Mouse (Mus musculus): ENCODE results near the gene Entpd1. TPM values are rescaled to one million over a fixed set of nuclear protein-coding genes. Genes with fewer than 3 reads are reported as not detected.
A peak's percentile ranks its signal among the peaks of the same experiment; 100 is the strongest.

The Entpd1 gene
- polyA plus RNA-seq, 1 experiment from 2014 or later = 9.8 TPM

DNA sequence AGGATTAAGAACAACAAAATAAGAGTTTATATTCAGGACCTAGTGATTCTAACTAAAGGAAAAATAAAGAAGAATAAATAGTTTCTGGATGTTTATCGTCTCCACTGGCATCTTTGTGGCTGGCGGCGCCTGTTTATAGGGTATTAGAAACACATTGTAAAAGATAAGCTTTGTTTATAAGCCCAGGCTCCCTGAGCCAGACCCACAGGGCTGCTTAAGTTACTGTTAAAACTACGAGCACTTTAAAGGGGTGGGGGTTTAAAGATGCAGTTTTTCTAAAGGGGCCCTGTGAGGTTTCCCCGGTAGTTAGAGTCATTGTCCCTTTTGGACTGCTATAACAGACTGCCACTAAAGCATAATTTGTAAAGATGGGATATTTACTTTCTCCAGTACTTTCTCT is 102.5 kb downstream of the Entpd1 start:
- no peak overlapping the region for H3K27ac ChIP-seq
- no peak for ATAC-seq
- no peak overlapping the region for H3K9ac ChIP-seq (replicated peaks)
- no peak overlapping the region for H3K4me2 ChIP-seq (replicated peaks)
- no peaks in the 10 kb centered on the region for H3K9me3 ChIP-seq
- H3K36me3 ChIP-seq = no peaks in the 10 kb centered on the region
- no peaks in the 10 kb centered on the region for H3K27me3 ChIP-seq
- no peaks in the 10 kb centered on the region for H3K4me1 ChIP-seq (replicated peaks)
- H3K4me3 ChIP-seq (replicated peaks) = no peak overlapping the region
- 81% methylated on average over 5 of the region's 5 CpGs for WGBS

GRCm38 (mm10) chr19:40716981-40717380 is 104.8 kb downstream of the Entpd1 start:
- no peak for ATAC-seq
- Histone ChIP-seq H3K27me3 (no peaks in the 10 kb centered on the region), H3K9ac (replicated peaks) (no peak overlapping the region), H3K27ac (no peak overlapping the region), H3K4me1 (replicated peaks) (no peaks in the 10 kb centered on the region), H3K36me3 (no peaks in the 10 kb centered on the region), H3K4me2 (replicated peaks) (no peak overlapping the region), H3K9me3 (no peaks in the 10 kb centered on the region), H3K4me3 (replicated peaks) (no peak overlapping the region)
- 86% methylated on average over 6 of the region's 6 CpGs for WGBS

DNA sequence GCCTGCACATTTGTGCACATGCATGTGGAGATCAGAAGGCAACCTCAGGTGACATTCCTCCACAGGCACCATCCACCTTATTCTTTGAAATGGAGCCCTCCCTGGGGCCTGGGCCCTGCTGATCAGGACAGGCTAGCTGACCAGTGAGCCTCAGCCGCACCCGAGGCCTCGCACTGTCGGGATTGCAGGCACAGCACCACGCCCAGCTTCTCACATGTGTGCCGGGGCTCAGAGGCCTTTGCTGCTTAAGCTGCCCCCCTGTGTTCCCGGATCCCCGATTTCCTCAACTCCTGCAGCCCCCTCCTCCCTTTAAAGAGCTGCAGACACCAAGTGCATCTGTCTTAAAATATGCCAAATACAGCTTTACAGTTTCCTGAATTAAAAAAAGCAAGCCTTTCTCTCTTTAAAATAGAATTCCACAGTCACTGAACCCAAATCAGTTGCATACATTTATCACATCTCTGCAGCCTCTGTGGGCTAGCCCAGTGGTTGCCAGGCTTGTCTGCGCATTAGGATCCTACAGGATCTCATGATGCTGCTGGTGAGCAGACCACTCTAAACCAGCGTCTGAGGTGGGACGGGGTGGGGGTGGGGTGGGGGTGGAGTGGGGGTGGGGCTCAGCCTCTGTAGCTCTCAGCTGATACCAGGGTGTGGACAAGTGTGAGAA is 107.4 kb downstream of the Entpd1 start:
- H3K36me3 ChIP-seq = no peaks in the 10 kb centered on the region
- no peaks in the 10 kb centered on the region for H3K27me3 ChIP-seq
- no peaks in the 10 kb centered on the region for H3K4me1 ChIP-seq (replicated peaks)
- H3K9me3 ChIP-seq = no peaks in the 10 kb centered on the region
- no peak overlapping the region for H3K4me2 ChIP-seq (replicated peaks)
- no peak overlapping the region for H3K4me3 ChIP-seq (replicated peaks)
- no peak for ATAC-seq
- no peak overlapping the region for H3K27ac ChIP-seq
- WGBS = 62% methylated on average over 11 of the region's 11 CpGs
- no peak overlapping the region for H3K9ac ChIP-seq (replicated peaks)

- Histone ChIP-seq H3K4me1 (replicated peaks) (no peaks in the 10 kb centered on the region), H3K27ac (no peak overlapping the region), H3K4me3 (replicated peaks) (no peak overlapping the region), H3K36me3 (no peaks in the 10 kb centered on the region), H3K9me3 (no peaks in the 10 kb centered on the region), H3K9ac (replicated peaks) (no peak overlapping the region), H3K4me2 (replicated peaks) (no peak overlapping the region), H3K27me3 (no peaks in the 10 kb centered on the region)
- ATAC-seq = no peak
- WGBS = 88% methylated on average over 12 of the region's 12 CpGs
Measured at GRCm38 (mm10) chr19:40720381-40720780, 108.2 kb downstream of the Entpd1 start.

GRCm38 (mm10) chr19:40722137-40723038 is 110.2 kb downstream of the Entpd1 start:
- no peak overlapping the region for H3K4me3 ChIP-seq (replicated peaks)
- H3K9me3 ChIP-seq = no peaks in the 10 kb centered on the region
- H3K36me3 ChIP-seq = peaks cover 4% of the 10 kb centered on the region; the same call in 1 of the 2 replicates
- no peak overlapping the region for H3K27ac ChIP-seq
- H3K27me3 ChIP-seq = no peaks in the 10 kb centered on the region
- H3K9ac ChIP-seq (replicated peaks) = no peak overlapping the region
- 54% methylated on average over 11 of the region's 11 CpGs for WGBS
- no peaks in the 10 kb centered on the region for H3K4me1 ChIP-seq (replicated peaks)
- ATAC-seq = peak; percentile 84
- no peak overlapping the region for H3K4me2 ChIP-seq (replicated peaks)

GRCm38 (mm10) chr19:40723516-40723915 is 111.3 kb downstream of the Entpd1 start:
- H3K27ac ChIP-seq = no peak overlapping the region
- H3K9ac ChIP-seq (replicated peaks) = no peak overlapping the region
- H3K9me3 ChIP-seq = no peaks in the 10 kb centered on the region
- no peaks in the 10 kb centered on the region for H3K27me3 ChIP-seq
- no peak overlapping the region for H3K4me3 ChIP-seq (replicated peaks)
- H3K36me3 ChIP-seq = peaks cover 4% of the 10 kb centered on the region; the same call in 1 of the 2 replicates
- no peaks in the 10 kb centered on the region for H3K4me1 ChIP-seq (replicated peaks)
- WGBS = 67% methylated on average over 10 of the region's 10 CpGs
- H3K4me2 ChIP-seq (replicated peaks) = no peak overlapping the region
- ATAC-seq = 0 out of 2 replicates have a peak, but pooled peaks have one; percentile 17

DNA sequence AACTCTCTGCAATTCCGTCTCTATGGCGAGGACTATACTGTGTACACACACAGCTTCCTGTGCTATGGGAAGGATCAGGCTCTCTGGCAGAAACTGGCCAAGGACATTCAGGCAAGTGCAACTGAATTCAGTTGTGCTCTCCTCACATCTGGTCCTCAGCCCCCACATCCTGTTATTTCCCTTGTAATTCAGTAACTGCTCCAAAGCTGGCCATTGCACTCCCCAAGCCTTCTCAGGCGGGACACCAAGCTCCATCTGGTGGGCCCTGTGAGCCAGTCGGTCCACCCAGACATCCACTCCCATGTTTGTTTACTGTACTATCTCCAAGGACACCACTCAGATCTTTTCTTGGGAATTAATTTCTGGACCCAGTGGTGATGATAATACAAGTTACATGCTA is 114.0 kb downstream of the Entpd1 start:
- no peaks in the 10 kb centered on the region for H3K9me3 ChIP-seq
- H3K4me1 ChIP-seq (replicated peaks) = no peaks in the 10 kb centered on the region
- H3K9ac ChIP-seq (replicated peaks) = no peak overlapping the region
- H3K36me3 ChIP-seq = peaks cover 4% of the 10 kb centered on the region; the same call in 1 of the 2 replicates
- no peak for ATAC-seq
- WGBS = 86% methylated on average over 4 of the region's 4 CpGs
- H3K27ac ChIP-seq = no peak overlapping the region
- no peaks in the 10 kb centered on the region for H3K27me3 ChIP-seq
- no peak overlapping the region for H3K4me2 ChIP-seq (replicated peaks)
- no peak overlapping the region for H3K4me3 ChIP-seq (replicated peaks)

DNA sequence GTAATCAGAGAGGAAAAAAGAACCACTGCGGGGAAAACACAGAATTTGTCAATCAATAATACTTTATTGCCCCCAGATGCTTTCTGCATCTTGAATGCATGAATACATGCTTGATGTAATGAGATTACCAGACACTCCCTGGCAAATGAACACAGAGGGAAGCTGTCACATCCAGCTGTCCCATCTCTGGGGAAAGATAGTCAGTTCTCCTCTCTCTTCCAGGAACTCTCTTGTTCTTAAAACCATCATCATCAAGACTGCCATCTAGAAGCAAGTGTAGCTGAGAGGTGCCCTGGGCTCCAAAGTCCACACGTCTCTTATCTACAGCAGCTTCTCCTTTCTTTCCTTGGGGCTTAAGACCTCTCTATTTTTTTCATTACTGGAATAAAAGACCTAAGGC is 114.4 kb downstream of the Entpd1 start:
- Histone ChIP-seq H3K9me3 (no peaks in the 10 kb centered on the region), H3K27me3 (no peaks in the 10 kb centered on the region), H3K27ac (no peak overlapping the region), H3K4me1 (replicated peaks) (no peaks in the 10 kb centered on the region), H3K4me2 (replicated peaks) (no peak overlapping the region), H3K4me3 (replicated peaks) (no peak overlapping the region), H3K9ac (replicated peaks) (no peak overlapping the region), H3K36me3 (peaks cover 4% of the 10 kb centered on the region; the same call in 1 of the 2 replicates)
- ATAC-seq = no peak
- 79% methylated on average over 2 of the region's 2 CpGs for WGBS

GRCm38 (mm10) chr19:40728213-40728612 is 116.0 kb downstream of the Entpd1 start:
- 87% methylated on average over 4 of the region's 4 CpGs for WGBS
- Histone ChIP-seq H3K27ac (no peak overlapping the region), H3K4me2 (replicated peaks) (no peak overlapping the region), H3K4me1 (replicated peaks) (no peaks in the 10 kb centered on the region), H3K36me3 (peaks cover 4% of the 10 kb centered on the region; the same call in 1 of the 2 replicates), H3K4me3 (replicated peaks) (no peak overlapping the region), H3K9me3 (no peaks in the 10 kb centered on the region), H3K9ac (replicated peaks) (no peak overlapping the region), H3K27me3 (no peaks in the 10 kb centered on the region)
- ATAC-seq = no peak

DNA sequence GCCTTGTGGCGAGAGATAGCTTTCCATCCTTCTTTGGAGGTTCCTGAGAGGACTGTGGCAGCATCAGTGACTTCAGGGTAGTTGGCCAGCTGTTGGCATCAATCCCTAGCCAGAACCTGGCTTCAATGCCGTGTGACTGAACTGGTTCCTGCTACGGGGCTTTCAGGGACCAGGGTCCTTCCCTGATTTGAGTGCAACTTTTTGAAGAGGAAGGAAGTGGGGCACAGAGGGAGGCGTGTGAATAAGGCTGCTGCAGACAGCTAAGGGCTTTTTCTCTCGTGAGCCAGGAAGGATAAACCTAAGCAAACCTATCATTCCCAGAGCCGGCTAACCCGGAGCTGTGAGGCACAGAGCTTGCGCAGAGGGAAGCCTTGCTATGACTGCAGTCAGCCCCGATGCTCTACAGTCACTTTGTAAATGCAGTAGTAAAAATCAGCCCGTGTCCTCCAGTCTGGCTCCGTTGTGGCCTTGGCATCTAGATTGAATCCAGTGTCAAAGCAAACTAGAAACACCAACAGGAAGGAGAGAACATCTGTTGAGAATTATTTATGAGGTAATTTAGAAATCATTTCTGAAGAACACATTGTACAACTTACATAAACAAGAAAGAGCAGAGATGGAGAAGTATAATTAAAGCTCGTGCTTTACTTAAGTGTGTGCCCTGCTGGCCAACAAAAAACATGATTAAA is 116.7 kb downstream of the Entpd1 start:
- no peak for ATAC-seq
- Histone ChIP-seq H3K27me3 (no peaks in the 10 kb centered on the region), H3K4me1 (replicated peaks) (peaks cover 3% of the 10 kb centered on the region; the same call in 1 of the 2 replicates), H3K9me3 (no peaks in the 10 kb centered on the region), H3K9ac (replicated peaks) (no peak overlapping the region; the same call in 1 of the 2 replicates), H3K36me3 (peaks cover 4% of the 10 kb centered on the region; the same call in 1 of the 2 replicates), H3K4me3 (replicated peaks) (no peak overlapping the region), H3K4me2 (replicated peaks) (no peak overlapping the region), H3K27ac (no peak overlapping the region)
- 75% methylated on average over 12 of the region's 12 CpGs for WGBS

GRCm38 (mm10) chr19:40733409-40733808 is 121.2 kb downstream of the Entpd1 start:
- no peaks in the 10 kb centered on the region for H3K36me3 ChIP-seq
- H3K9me3 ChIP-seq = no peaks in the 10 kb centered on the region
- no peak overlapping the region for H3K4me3 ChIP-seq (replicated peaks)
- no peak overlapping the region for H3K9ac ChIP-seq (replicated peaks)
- H3K27ac ChIP-seq = no peak overlapping the region
- 81% methylated on average over 10 of the region's 10 CpGs for WGBS
- ATAC-seq = no peak
- no peaks in the 10 kb centered on the region for H3K27me3 ChIP-seq
- peaks cover 19% of the 10 kb centered on the region for H3K4me1 ChIP-seq (replicated peaks)
- no peak overlapping the region for H3K4me2 ChIP-seq (replicated peaks)

- Histone ChIP-seq H3K4me1 (replicated peaks) (peaks cover 19% of the 10 kb centered on the region), H3K9ac (replicated peaks) (no peak overlapping the region), H3K27me3 (no peaks in the 10 kb centered on the region), H3K9me3 (no peaks in the 10 kb centered on the region), H3K4me2 (replicated peaks) (no peak overlapping the region), H3K4me3 (replicated peaks) (no peak overlapping the region), H3K36me3 (no peaks in the 10 kb centered on the region), H3K27ac (no peak overlapping the region)
- no peak for ATAC-seq
- 45% methylated on average over 4 of the region's 4 CpGs for WGBS
Measured at GRCm38 (mm10) chr19:40733849-40734248, 121.7 kb downstream of the Entpd1 start.
